Mouse (Mus musculus) cortical plate, adult 2 months (tissue): Measurements from ENCODE around the gene Abcb4. TPM values are rescaled to one million over a fixed set of nuclear protein-coding genes. Genes with fewer than 3 reads are reported as not detected.
"Not testable (repeated sequence)": the region's sequence is repeated elsewhere in the genome, so short reads cannot be mapped to it uniquely, and the experiment has no call there.

Experiments
- H3K27ac ChIP-seq: fragments of 200-500 bp; 2 replicates; pipeline ENCODE4 v1.5.1; 2012; ENCODE audit warnings: low read length, control low read depth, inconsistent platforms; ENCODE audit not compliant: insufficient read depth
- H3K4me1 ChIP-seq: fragments of 200-500 bp; 2 replicates; pipeline ENCODE4 v1.6.1; 2011; ENCODE audit warnings: low read length; ENCODE audit not compliant: control insufficient read depth, insufficient read depth
- H3K4me3 ChIP-seq: fragments of 200-500 bp; 2 replicates; pipeline ENCODE4 v1.5.1; 2011; ENCODE audit warnings: mild to moderate bottlenecking, low read length, control low read depth; ENCODE audit not compliant: insufficient read depth
- CTCF ChIP-seq: fragments of 200-500 bp; IDR thresholded peaks from 2 replicates; pipeline ENCODE4 v1.5.1; 2011; ENCODE audit warnings: mild to moderate bottlenecking, control low read depth, low read length; ENCODE audit not compliant: insufficient read depth; ENCODE audit errors: extremely low read depth
- POLR2A ChIP-seq: fragments of 200-500 bp; IDR thresholded peaks from 2 replicates; pipeline ENCODE4 v1.6.1; 2011; ENCODE audit warnings: mild to moderate bottlenecking, low read length, control low read depth; ENCODE audit not compliant: insufficient read depth; ENCODE audit errors: extremely low read depth
- polyA plus RNA-seq: library from polyadenylated mRNA; depleted of rRNA; stranded (reverse); fragments of >200 nt; gene quantifications from 2 replicates; pipeline ENCODE4 v1.2.3, GENCODE M21; 2012; rRNA removed

Abcb4 gene
- polyA plus RNA-seq, result 3.9 and 4.1 TPM in 2 replicates

GRCm38 (mm10) chr5:8893300-8894103 lies at the start of gene Abcb4:
Abcb4 (plus strand) TSS chr5:8893717.
- H3K4me1 ChIP-seq, result no peaks in the 10 kb centered on the region
- H3K4me3 ChIP-seq, result peak within 1 kb of the TSS; percentile 89
- peak; percentile 19; the same call in 1 of the 2 replicates for TF ChIP-seq CTCF
- no peak for TF ChIP-seq POLR2A
- no peak within 1 kb of the TSS for H3K27ac ChIP-seq

GRCm38 (mm10) chr5:8848607-8849575 lies 44.6 kb upstream of the Abcb4 start:
- H3K4me1 ChIP-seq, H3K4me3 ChIP-seq, H3K27ac ChIP-seq: not testable (repeated sequence)

GRCm38 (mm10) chr5:8850851-8851250 lies 42.7 kb upstream of the Abcb4 start:
- Histone ChIP-seq H3K27ac (no peak overlapping the region), H3K4me1 (no peaks in the 10 kb centered on the region), H3K4me3 (no peak overlapping the region)
- TF ChIP-seq CTCF (no peak), POLR2A (no peak)

GRCm38 (mm10) chr5:8857201-8857600 lies 36.3 kb upstream of the Abcb4 start:
- TF ChIP-seq POLR2A (no peak), CTCF (no peak)
- H3K4me1 ChIP-seq, result no peaks in the 10 kb centered on the region
- no peak overlapping the region for H3K27ac ChIP-seq
- H3K4me3 ChIP-seq, result no peak overlapping the region

GRCm38 (mm10) chr5:8861811-8862210 lies 31.7 kb upstream of the Abcb4 start:
- no peaks in the 10 kb centered on the region for H3K4me1 ChIP-seq
- no peak overlapping the region for H3K4me3 ChIP-seq
- TF ChIP-seq CTCF, result no peak
- TF ChIP-seq POLR2A, result no peak
- no peak overlapping the region for H3K27ac ChIP-seq

GRCm38 (mm10) chr5:8863580-8864337 lies 29.8 kb upstream of the Abcb4 start:
- H3K4me3 ChIP-seq, result no peak overlapping the region
- TF ChIP-seq CTCF (no peak), POLR2A (no peak)
- no peak overlapping the region for H3K27ac ChIP-seq
- H3K4me1 ChIP-seq, result no peaks in the 10 kb centered on the region

- H3K4me1 ChIP-seq, H3K4me3 ChIP-seq: not testable (repeated sequence)
Measured at GRCm38 (mm10) chr5:8865630-8866029, 27.9 kb upstream of the Abcb4 start.

GRCm38 (mm10) chr5:8866366-8866765 lies 27.2 kb upstream of the Abcb4 start:
- Histone ChIP-seq H3K27ac (no peak overlapping the region), H3K4me3 (no peak overlapping the region), H3K4me1 (no peaks in the 10 kb centered on the region)
- no peak for TF ChIP-seq CTCF
- no peak for TF ChIP-seq POLR2A

More at GRCm38 (mm10) chr5:8865630-8866029, 27.9 kb upstream of the Abcb4 start:
- H3K27ac ChIP-seq, result not testable (repeated sequence)

- no peak overlapping the region for H3K4me3 ChIP-seq
- TF ChIP-seq CTCF (peak; percentile 37; the same call in 1 of the 2 replicates), POLR2A (no peak)
- no peak overlapping the region for H3K27ac ChIP-seq
- H3K4me1 ChIP-seq, result no peaks in the 10 kb centered on the region
Measured at GRCm38 (mm10) chr5:8868019-8868418, 25.5 kb upstream of the Abcb4 start.
